In the genomic region with DNA sequence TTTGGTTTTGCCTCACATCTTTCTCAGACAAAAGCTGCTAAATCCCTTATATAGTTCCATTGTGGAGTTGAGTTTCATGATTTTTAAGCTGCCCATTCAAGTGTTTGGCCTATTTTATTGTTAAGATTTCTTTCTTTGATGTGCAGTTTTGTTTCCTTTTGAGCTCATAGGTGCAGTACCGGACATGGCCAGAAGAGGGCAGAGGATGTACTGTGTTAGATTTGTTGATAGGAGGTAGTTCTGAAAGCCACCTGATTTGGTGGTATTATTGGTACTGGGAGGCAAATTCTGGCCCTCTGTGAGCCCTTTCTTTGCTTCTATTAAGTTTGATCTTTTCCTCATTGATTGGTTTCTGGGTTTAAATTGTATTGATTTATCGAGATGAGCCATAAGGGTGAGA, we compare ENCODE assay signal across 11 mouse cellular contexts. TPM values are rescaled to one million over a fixed set of nuclear protein-coding genes. Genes with fewer than 3 reads are reported as not detected.
DNase-seq lines count a peak whose midpoint lies in the region; ATAC-seq and TF ChIP-seq lines count a peak whose summit lies in the region.
"Not testable (repeated sequence)": the region's sequence is repeated elsewhere in the genome, so short reads cannot be mapped to it uniquely, and the experiment has no call there.
"Had no signal": no experiment of that assay in that cellular context is flagged by ENCODE, and none has a peak within 500 bp of the region (broad histone marks: within the 10 kb centered on the region; RNA-seq: fewer than 3 reads in every experiment).

No protein-coding gene starts in this region.

- H3K27ac ChIP-seq in heart, adult 2 months = not testable (repeated sequence)

- not testable (repeated sequence) for H3K27me3 ChIP-seq in heart, adult 2 months (ENCODE audit: control insufficient read depth, insufficient read depth, low read length)

- not testable (repeated sequence) for H3K79me2 ChIP-seq in heart, adult 2 months (replicated peaks; ENCODE audit: control insufficient read depth, insufficient read depth, low read length)

- intact Hi-C loops in heart, adult 2 months (cut with DNase I); left cerebral cortex, postnatal 14 days (cut with DNase I): not testable (repeated sequence)

- H3K4me1 ChIP-seq in heart, adult 2 months (ENCODE audit: control insufficient read depth, insufficient read depth, low read length) = not testable (repeated sequence)

- not testable (repeated sequence) for TF ChIP-seq POLR2A in heart, adult 2 months (IDR thresholded peaks at IDR 0.05; ENCODE audit: insufficient read depth, low read depth, low read length)

- H3K9ac ChIP-seq in heart, adult 2 months (ENCODE audit: low read depth, low read length) = not testable (repeated sequence)

- 42% methylated on average over 2 of the region's 2 CpGs for WGBS in heart, adult 2 months

- ATAC-seq in megakaryocyte-erythroid progenitor cell, adult 5-6 weeks (replicated peaks; ENCODE audit: low FRiP score, low TSS enrichment, poor library complexity, severe bottlenecking) = 0 out of 2 replicates have a peak, but pooled peaks have one; percentile 57

- not testable (repeated sequence) for TF ChIP-seq EP300 in heart, adult 2 months (IDR thresholded peaks at IDR 0.05; ENCODE audit: insufficient read depth, low read depth, low read length)

- not testable (repeated sequence) for H3K36me3 ChIP-seq in heart, adult 2 months (ENCODE audit: control insufficient read depth, insufficient read depth, low read length)

- peak; percentile 72 for DNase-seq in adrenal gland, postnatal 10 days
- DNase-seq in cerebellum, postnatal 4 days (ENCODE audit: low spot score in 2 of 2) = peak; percentile 25 to 61
- peak; percentile 15 to 68 for DNase-seq in heart, adult 2 months
- DNase-seq in kidney, postnatal 10 days = peak; percentile 71
- DNase-seq in left cerebral cortex, postnatal 14 days (ENCODE audit: low spot score in 2 of 2) = peak; percentile 47 to 76
- peak; percentile 21 to 76 for DNase-seq in spleen, postnatal 4 days (ENCODE audit: low spot score in 2 of 2)

- TF ChIP-seq CTCF in heart, adult 2 months (IDR thresholded peaks at IDR 0.05) = peak; percentile 62

- not testable (repeated sequence) for H3K4me3 ChIP-seq in heart, adult 2 months

RNA-seq across cellular contexts. Expression of a gene that starts 7.8 kb away (rescaled TPM):
- 10 to 100 TPM; 83.5 to 86.7 TPM for total RNA-seq in adrenal gland, postnatal 10 days (2021)
- 10 to 100 TPM; 16.5 to 17.2 TPM for total RNA-seq in heart, adult 2 months (2021)
- polyA plus RNA-seq in heart, adult 2 months (2012; rRNA removed) = 12.4 and 20.3 TPM in 2 replicates
- total RNA-seq in left cerebral cortex, postnatal 14 days (2021) = 100 to 1,000 TPM; 181 to 186 TPM
- not detected in 2 replicates for total RNA-seq in megakaryocyte-erythroid progenitor cell, adult 5-6 weeks (2014; fragmentation: Nextera tagmentation)
- total RNA-seq in megakaryocyte-erythroid progenitor cell, adult 5-6 weeks (2017) = 11.2 TPM in 1 of 2 replicates, not detected in the other

RNA-seq across cellular contexts. Expression of a gene that starts 8.8 kb away (rescaled TPM):
- not detected for total RNA-seq in adrenal gland, postnatal 10 days (2021)
- not detected for total RNA-seq in heart, adult 2 months (2021)
- not detected in 2 replicates for polyA plus RNA-seq in heart, adult 2 months (2012; rRNA removed)
- not detected for total RNA-seq in left cerebral cortex, postnatal 14 days (2021)
- total RNA-seq in megakaryocyte-erythroid progenitor cell, adult 5-6 weeks (2014; fragmentation: Nextera tagmentation) = not detected in 2 replicates
- not detected in 2 replicates for total RNA-seq in megakaryocyte-erythroid progenitor cell, adult 5-6 weeks (2017)
- polyA plus RNA-seq: embryonic facial prominence, embryonic 14.5 days; hindbrain, embryonic 10.5 days; large intestine, adult 2 months; liver, embryonic 15.5 days had no signal

RNA-seq across cellular contexts. Expression of a gene that starts 43.5 kb away (rescaled TPM):
- total RNA-seq in adrenal gland, postnatal 10 days (2021) = 100 to 1,000 TPM; 140 to 145 TPM
- 100 to 1,000 TPM; 142 to 143 TPM for total RNA-seq in heart, adult 2 months (2021)
- 215 and 226 TPM in 2 replicates for polyA plus RNA-seq in heart, adult 2 months (2012; rRNA removed)
- total RNA-seq in left cerebral cortex, postnatal 14 days (2021) = 100 to 1,000 TPM; 275 to 356 TPM
- total RNA-seq in megakaryocyte-erythroid progenitor cell, adult 5-6 weeks (2014; fragmentation: Nextera tagmentation) = 6.0 and 10.0 TPM in 2 replicates
- 5.1 and 6.7 TPM in 2 replicates for total RNA-seq in megakaryocyte-erythroid progenitor cell, adult 5-6 weeks (2017)

Comparison
In these comparisons a context has a peak if more than half of its experiments do, and no peak if none do; other contexts are left out.
1. RNA of a gene that starts 7.8 kb away (total RNA-seq): 181 to 186 TPM in left cerebral cortex, postnatal 14 days and 83.5 to 86.7 TPM in adrenal gland, postnatal 10 days; 16.5 to 17.2 TPM in heart, adult 2 months and 11.2 TPM in megakaryocyte-erythroid progenitor cell, adult 5-6 weeks; every median in the first group is over 4 times any median in the second.
2. RNA of a gene that starts 43.5 kb away (total RNA-seq): 275 to 356 TPM in left cerebral cortex, postnatal 14 days, 140 to 145 TPM in adrenal gland, postnatal 10 days and 142 to 143 TPM in heart, adult 2 months; 5.1 to 10.0 TPM in megakaryocyte-erythroid progenitor cell, adult 5-6 weeks; every median in the first group is over 10 times any median in the second.
3. Peak in every context shown above with its lines, with median percentiles within 50 percentile points of each other: DNase-seq.